Mouse (Mus musculus): ENCODE results near the gene Wdfy1. TPM values are rescaled to one million over a fixed set of nuclear protein-coding genes. Genes with fewer than 3 reads are reported as not detected.

Gene Wdfy1
- polyA plus RNA-seq, 1 experiment: not detected

DNA sequence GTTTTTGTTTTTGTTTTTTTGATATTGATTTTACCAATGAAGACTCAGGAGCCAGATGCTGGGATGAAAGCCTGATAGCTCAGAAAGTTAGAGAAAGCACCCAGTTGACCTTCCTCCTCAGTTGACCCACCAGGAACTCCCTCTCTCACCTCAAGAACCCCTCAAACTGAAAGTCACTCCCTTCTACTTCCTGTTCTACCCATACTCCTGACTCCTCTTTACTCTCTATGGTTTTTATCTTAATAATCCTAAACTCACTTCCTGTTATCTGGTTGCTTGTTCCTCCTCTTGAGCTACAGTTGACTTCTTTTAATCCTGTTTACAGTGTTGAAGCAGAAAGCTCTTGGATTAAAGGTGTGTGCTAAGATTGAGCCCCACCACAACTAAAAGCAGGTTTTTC lies 91.9 kb downstream of the Wdfy1 start:
- TF ChIP-seq POLR2A (IDR thresholded peaks at IDR 0.05; ENCODE audit: insufficient read depth, low read depth, low read length) (no peak), CTCF (IDR thresholded peaks at IDR 0.05; ENCODE audit: insufficient read depth, low read depth, low read length) (no peak)
- H3K4me3 ChIP-seq (ENCODE audit: insufficient read depth, low read depth, low read length): no peak overlapping the region
- no peaks in the 10 kb centered on the region for H3K4me1 ChIP-seq (ENCODE audit: control insufficient read depth, insufficient read depth, low read length)
- no peak overlapping the region for H3K27ac ChIP-seq (ENCODE audit: insufficient read depth, low read depth, low read length)

DNA sequence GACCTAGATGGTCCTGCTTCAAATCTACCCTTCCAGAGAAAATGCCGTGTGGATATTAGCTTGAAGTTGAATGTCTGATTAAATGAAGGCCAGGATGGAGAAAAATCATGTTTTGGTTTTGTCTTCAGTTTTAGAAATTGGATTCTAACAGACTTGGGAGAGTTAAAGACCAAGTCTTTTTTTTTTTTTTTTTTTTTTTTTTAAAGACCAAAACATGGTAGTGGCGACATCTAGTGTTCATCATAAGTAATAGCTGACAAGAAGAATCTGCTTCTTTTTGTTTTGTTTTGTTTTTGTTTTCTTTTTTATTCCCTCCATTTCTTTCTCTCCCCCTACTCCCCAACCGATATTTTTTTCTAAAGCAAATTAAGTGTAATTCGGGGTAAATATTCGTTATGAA lies 93.0 kb downstream of the Wdfy1 start:
- Histone ChIP-seq H3K27ac (ENCODE audit: insufficient read depth, low read depth, low read length) (no peak overlapping the region), H3K4me1 (ENCODE audit: control insufficient read depth, insufficient read depth, low read length) (no peaks in the 10 kb centered on the region), H3K4me3 (ENCODE audit: insufficient read depth, low read depth, low read length) (no peak overlapping the region)
- 13% methylated on average over 5 of the region's 5 CpGs for WGBS
- TF ChIP-seq POLR2A (IDR thresholded peaks at IDR 0.05; ENCODE audit: insufficient read depth, low read depth, low read length) (no peak), CTCF (IDR thresholded peaks at IDR 0.05; ENCODE audit: insufficient read depth, low read depth, low read length) (no peak)

DNA sequence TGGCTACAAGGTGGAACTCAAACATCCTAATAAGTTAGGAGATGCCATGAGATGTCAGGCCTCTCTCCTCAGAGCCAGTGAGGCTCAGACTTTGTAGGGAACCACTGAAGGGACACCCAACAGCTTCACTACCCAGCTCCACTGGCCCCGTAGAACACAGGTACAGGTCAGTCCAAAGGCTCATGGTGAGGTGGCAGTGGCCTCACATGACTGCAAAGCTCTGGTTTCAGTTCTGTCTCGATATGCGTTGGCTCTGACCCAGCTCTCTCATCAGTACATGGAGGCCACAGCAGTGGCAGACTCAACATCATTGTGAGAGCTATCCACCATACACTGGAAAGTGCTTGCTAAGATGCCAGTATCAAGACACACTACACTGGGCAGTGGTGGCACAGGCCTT lies 95.2 kb downstream of the Wdfy1 start:
- no peak overlapping the region for H3K4me3 ChIP-seq (ENCODE audit: insufficient read depth, low read depth, low read length)
- H3K4me1 ChIP-seq (ENCODE audit: control insufficient read depth, insufficient read depth, low read length): no peaks in the 10 kb centered on the region
- TF ChIP-seq POLR2A (IDR thresholded peaks at IDR 0.05; ENCODE audit: insufficient read depth, low read depth, low read length): no peak
- no peak for TF ChIP-seq CTCF (IDR thresholded peaks at IDR 0.05; ENCODE audit: insufficient read depth, low read depth, low read length)
- H3K27ac ChIP-seq (ENCODE audit: insufficient read depth, low read depth, low read length): no peak overlapping the region
- 91% methylated on average over 3 of the region's 3 CpGs for WGBS

DNA sequence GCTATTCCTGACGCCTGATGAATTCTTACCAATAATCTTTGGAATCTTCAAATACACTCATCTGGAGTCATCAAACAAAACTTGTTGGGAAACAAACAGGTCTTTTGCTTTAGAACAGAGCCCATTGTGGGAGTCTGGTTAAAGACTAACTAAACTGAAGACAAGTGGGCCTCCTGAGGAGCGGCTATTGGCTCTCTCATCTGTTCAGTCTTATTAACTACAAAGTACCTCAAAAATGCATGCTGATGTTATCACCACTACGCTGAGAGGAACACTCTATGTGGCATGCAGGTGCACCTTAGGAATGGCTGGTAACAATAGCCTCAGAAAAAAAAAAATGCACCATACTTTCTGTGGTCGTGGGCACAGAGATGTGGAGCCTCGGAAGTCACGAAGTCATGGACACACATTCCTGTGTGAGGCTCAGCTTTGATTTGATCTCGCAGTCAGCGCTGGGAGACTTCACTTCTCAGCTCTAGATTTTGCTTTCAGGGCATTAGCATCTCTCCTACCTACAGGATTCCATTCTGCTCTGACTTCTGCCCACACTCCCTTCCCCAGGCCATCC lies 97.7 kb downstream of the Wdfy1 start:
- WGBS: 87% methylated on average over 8 of the region's 8 CpGs
- Histone ChIP-seq H3K27ac (ENCODE audit: insufficient read depth, low read depth, low read length) (no peak overlapping the region), H3K4me3 (ENCODE audit: insufficient read depth, low read depth, low read length) (no peak overlapping the region), H3K4me1 (ENCODE audit: control insufficient read depth, insufficient read depth, low read length) (no peaks in the 10 kb centered on the region)
- TF ChIP-seq POLR2A (IDR thresholded peaks at IDR 0.05; ENCODE audit: insufficient read depth, low read depth, low read length) (no peak), CTCF (IDR thresholded peaks at IDR 0.05; ENCODE audit: insufficient read depth, low read depth, low read length) (no peak)

DNA sequence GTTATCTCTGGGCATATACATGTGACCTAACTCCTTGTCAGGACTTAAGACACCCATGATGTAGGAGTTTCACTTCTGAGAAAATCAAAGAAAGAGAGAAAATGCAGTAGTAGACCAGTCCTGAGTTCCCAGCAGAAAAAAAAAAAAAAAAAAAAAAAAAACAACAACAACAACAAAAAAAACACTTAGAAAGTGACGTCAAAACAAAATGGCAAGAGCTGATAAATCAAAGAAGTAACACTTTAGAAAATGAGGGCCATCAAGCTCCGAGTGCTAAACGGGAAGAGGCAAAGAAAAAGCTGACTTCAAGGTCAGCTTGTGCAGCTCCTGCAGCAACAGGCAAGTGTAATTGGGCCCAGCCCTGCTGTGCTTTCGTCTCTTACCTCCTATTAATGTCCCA lies 100.2 kb downstream of the Wdfy1 start:
- H3K27ac ChIP-seq (ENCODE audit: insufficient read depth, low read depth, low read length): no peak overlapping the region
- 75% methylated on average over 4 of the region's 4 CpGs for WGBS
- H3K4me1 ChIP-seq (ENCODE audit: control insufficient read depth, insufficient read depth, low read length): peaks cover 13% of the 10 kb centered on the region
- TF ChIP-seq CTCF (IDR thresholded peaks at IDR 0.05; ENCODE audit: insufficient read depth, low read depth, low read length) (no peak), POLR2A (IDR thresholded peaks at IDR 0.05; ENCODE audit: insufficient read depth, low read depth, low read length) (no peak)
- no peak overlapping the region for H3K4me3 ChIP-seq (ENCODE audit: insufficient read depth, low read depth, low read length)

DNA sequence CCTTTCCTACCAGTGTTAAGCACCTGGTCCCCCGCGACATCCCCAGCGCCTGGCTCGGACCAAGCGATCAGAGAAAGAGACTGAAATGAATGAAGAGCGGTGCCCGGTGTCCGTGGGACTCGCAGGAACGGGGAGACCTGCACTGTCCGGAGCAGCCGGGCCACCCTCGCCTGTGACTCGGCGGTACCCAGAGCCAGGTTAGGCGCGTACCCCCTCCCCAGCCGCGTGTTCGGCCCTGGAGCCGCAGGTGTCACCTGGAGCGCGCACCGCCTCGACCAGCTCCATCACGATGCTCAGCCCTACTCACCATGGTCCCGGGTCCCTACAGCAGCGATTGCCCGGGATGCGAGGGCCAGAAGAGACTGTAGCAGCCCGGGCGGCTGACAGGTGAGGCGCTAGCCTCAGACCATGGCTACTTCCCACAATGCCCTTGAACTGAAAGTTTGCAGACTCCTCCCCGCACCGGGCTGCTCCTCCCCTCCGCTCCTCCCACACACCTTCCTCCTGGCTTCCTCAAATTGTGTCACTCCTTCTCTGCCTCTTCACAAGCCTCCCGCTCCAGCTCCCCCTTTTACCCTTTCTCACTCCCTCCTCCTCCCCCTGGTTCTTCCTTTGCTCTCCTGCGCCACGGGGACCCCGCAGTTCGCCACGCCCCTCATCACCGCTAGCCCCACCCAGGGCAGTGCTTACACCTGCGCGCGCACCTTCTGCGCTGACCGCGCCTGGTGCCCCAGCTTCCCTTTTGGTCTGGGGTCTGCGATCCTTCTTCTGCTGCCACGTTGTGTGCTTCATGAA lies 104.2 kb downstream of the Wdfy1 start, which contains the start of gene Ap1s3:
Gene Ap1s3 (minus strand): TSS at position 430 of the 795 bp plus-strand sequence.
- H3K27ac ChIP-seq (ENCODE audit: insufficient read depth, low read depth, low read length): no peak within 1 kb of the TSS
- WGBS: under 1% methylated on average over 51 of the region's 51 CpGs
- H3K4me1 ChIP-seq (ENCODE audit: control insufficient read depth, insufficient read depth, low read length): peaks cover 13% of the 10 kb centered on the region
- no peak for TF ChIP-seq CTCF (IDR thresholded peaks at IDR 0.05; ENCODE audit: insufficient read depth, low read depth, low read length)
- peak within 1 kb of the TSS; percentile 65 for H3K4me3 ChIP-seq (ENCODE audit: insufficient read depth, low read depth, low read length)

DNA sequence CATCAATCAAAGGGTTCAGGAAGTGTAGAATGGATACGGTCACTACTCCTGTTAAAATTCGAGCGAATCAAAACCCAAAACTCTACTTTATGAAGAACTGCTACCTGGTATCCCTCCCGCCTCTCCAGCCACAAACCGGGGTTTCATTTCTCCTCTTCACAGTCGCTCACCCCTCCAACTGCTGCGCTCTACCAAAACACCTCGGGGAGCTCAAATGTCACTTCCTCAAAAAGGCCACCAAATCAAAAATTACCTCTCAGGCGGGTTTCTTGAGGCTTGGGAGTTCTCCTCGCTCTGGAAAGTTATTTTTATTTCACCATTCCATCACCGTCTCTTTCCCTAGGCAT lies 104.8 kb downstream of the Wdfy1 start:
- WGBS: 6% methylated on average over 11 of the region's 11 CpGs
- Histone ChIP-seq H3K4me3 (ENCODE audit: insufficient read depth, low read depth, low read length) (peak overlapping the region; percentile 65), H3K4me1 (ENCODE audit: control insufficient read depth, insufficient read depth, low read length) (peaks cover 13% of the 10 kb centered on the region), H3K27ac (ENCODE audit: insufficient read depth, low read depth, low read length) (no peak overlapping the region)
- TF ChIP-seq CTCF (IDR thresholded peaks at IDR 0.05; ENCODE audit: insufficient read depth, low read depth, low read length): no peak
- TF ChIP-seq POLR2A (IDR thresholded peaks at IDR 0.05; ENCODE audit: insufficient read depth, low read depth, low read length): no peak

DNA sequence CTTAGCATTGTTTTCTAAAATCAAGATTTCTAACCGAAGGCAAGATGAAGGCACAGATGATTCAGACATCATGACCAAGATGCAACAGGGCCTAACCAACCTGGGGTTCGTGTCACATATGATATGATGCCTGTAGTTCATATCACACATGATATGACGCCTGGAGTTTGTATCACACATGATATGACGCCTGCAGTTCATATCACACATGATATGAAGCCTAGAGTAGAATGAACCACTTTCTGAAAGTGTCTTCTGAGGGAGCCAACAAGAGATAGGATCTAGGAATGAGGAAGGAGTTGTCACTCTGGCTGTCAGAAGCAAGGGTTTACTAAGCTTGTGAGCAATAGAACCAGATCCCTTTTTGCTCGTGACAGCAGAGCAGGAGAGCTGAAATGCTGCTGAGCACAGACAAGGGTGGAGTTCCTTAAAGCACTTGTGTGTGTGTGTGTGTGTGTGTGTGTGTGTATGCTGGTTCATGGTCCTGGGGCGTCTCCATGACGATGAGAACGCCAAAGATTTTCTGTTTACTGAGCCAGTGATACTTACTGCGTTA lies 106.4 kb downstream of the Wdfy1 start:
- 78% methylated on average over 9 of the region's 9 CpGs for WGBS
- TF ChIP-seq POLR2A (IDR thresholded peaks at IDR 0.05; ENCODE audit: insufficient read depth, low read depth, low read length) (no peak), CTCF (IDR thresholded peaks at IDR 0.05; ENCODE audit: insufficient read depth, low read depth, low read length) (no peak)
- no peak overlapping the region for H3K4me3 ChIP-seq (ENCODE audit: insufficient read depth, low read depth, low read length)
- H3K4me1 ChIP-seq (ENCODE audit: control insufficient read depth, insufficient read depth, low read length): peaks cover 13% of the 10 kb centered on the region
- no peak overlapping the region for H3K27ac ChIP-seq (ENCODE audit: insufficient read depth, low read depth, low read length)

DNA sequence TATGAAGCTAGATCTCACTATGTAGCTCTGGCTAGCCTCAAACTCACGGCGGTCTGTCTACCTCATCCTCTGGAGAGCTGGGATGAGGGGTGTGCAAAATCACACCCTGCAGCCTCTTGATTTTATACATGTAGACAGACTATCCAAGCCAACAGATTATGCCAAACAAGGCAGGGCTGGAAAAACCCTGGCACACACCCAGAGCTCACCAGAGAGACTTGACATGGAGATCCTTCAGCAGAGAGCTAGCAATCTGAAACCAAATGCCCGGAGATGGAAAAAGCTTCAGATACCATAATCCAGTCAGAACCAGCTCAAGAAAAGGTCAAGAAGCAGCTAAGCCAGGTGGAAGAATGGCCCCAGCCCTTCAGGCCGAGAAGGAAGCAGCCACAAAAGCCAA lies 111.0 kb downstream of the Wdfy1 start:
- H3K4me3 ChIP-seq (ENCODE audit: insufficient read depth, low read depth, low read length): no peak overlapping the region
- no peaks in the 10 kb centered on the region for H3K4me1 ChIP-seq (ENCODE audit: control insufficient read depth, insufficient read depth, low read length)
- no peak for TF ChIP-seq CTCF (IDR thresholded peaks at IDR 0.05; ENCODE audit: insufficient read depth, low read depth, low read length)
- TF ChIP-seq POLR2A (IDR thresholded peaks at IDR 0.05; ENCODE audit: insufficient read depth, low read depth, low read length): no peak
- WGBS: 86% methylated on average over 4 of the region's 4 CpGs
- no peak overlapping the region for H3K27ac ChIP-seq (ENCODE audit: insufficient read depth, low read depth, low read length)
